Mouse (Mus musculus): ENCODE data around the gene Serpinb6d. TPM values are rescaled to one million over a fixed set of nuclear protein-coding genes. Genes with fewer than 3 reads are reported as not detected.

The Serpinb6d gene
- not detected for total RNA-seq (2018; cell fraction: chromatin; rRNA removed)
- total RNA-seq (2018; cell fraction: cytosol; rRNA removed) = not detected
- total RNA-seq (2018; cell fraction: nucleus; rRNA removed) = not detected
- not detected in 3 replicates for polyA plus RNA-seq (2018)

GRCm38 (mm10) chr13:33661105-33661504 lies at the start of gene Serpinb6d:
Serpinb6d (plus strand) TSS chr13:33661405.
- H3K36me3 ChIP-seq (ENCODE audit: inconsistent target) = no peaks in the 10 kb centered on the region
- 67% methylated on average over 1 of the region's 1 CpGs for WGBS (ENCODE audit: missing documents)
- H3K4me3 ChIP-seq (ENCODE audit: inconsistent target) = no peak within 1 kb of the TSS
- no peaks in the 10 kb centered on the region for H3K79me2 ChIP-seq (ENCODE audit: inconsistent target)
- H3K27ac ChIP-seq = no peak within 1 kb of the TSS

GRCm38 (mm10) chr13:33622921-33623320 lies 38.3 kb upstream of the Serpinb6d start:
- Histone ChIP-seq H3K36me3 (ENCODE audit: inconsistent target) (no peaks in the 10 kb centered on the region), H3K79me2 (ENCODE audit: inconsistent target) (no peaks in the 10 kb centered on the region), H3K4me3 (ENCODE audit: inconsistent target) (no peak overlapping the region), H3K27ac (no peak overlapping the region)
- WGBS (ENCODE audit: missing documents) = 91% methylated on average over 2 of the region's 2 CpGs

- 68% methylated on average over 2 of the region's 2 CpGs for WGBS (ENCODE audit: missing documents)
- H3K4me3 ChIP-seq (ENCODE audit: inconsistent target) = no peak overlapping the region
- H3K27ac ChIP-seq = no peak overlapping the region
- H3K36me3 ChIP-seq (ENCODE audit: inconsistent target) = no peaks in the 10 kb centered on the region
- H3K79me2 ChIP-seq (ENCODE audit: inconsistent target) = no peaks in the 10 kb centered on the region
Observed at GRCm38 (mm10) chr13:33642540-33642939, 18.7 kb upstream of the Serpinb6d start.

DNA sequence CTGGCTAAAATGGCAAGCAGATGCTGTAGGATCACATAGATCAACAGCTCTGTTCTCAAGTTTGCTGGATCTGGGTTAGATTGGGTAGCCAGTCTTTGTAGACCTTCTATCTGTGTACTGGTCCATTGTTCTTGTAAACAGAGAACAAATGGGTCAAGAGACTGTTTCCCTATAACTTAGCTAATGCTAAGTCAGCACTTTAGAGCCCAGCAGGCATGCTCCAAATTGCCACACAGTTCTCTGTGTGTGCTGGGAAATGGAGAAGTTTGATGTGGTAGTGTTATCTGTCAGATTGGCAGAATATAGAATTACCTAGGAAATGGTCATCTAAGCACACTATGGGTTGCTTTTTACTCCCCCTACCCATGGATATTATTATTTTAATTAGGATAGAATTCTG lies 1.3 kb downstream of the Serpinb6d start:
- H3K79me2 ChIP-seq (ENCODE audit: inconsistent target) = no peaks in the 10 kb centered on the region
- H3K27ac ChIP-seq = no peak overlapping the region
- H3K36me3 ChIP-seq (ENCODE audit: inconsistent target) = no peaks in the 10 kb centered on the region
- no peak overlapping the region for H3K4me3 ChIP-seq (ENCODE audit: inconsistent target)

DNA sequence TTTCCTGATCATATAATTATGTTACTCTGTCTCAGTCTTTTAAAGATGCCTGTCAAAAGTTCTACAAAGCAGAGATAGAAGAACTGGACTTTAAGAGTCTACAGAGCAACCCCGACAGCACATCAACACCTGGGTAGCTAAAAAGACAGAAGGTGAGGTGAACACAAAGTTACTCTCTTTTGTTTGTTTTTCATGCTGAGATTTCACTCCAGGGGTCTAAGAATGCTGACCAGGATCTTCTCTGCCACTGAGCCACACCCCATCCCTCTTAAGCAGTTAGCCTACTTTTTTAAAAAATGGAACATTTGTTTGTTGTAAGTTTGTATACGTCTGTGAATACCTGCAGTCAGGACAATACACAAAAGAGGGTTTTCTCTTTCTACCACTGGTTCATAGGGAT lies 59.1 kb downstream of the Serpinb6d start:
- no peak overlapping the region for H3K27ac ChIP-seq
- no peaks in the 10 kb centered on the region for H3K79me2 ChIP-seq (ENCODE audit: inconsistent target)
- no peaks in the 10 kb centered on the region for H3K36me3 ChIP-seq (ENCODE audit: inconsistent target)
- 80% methylated on average over 2 of the region's 2 CpGs for WGBS (ENCODE audit: missing documents)
- H3K4me3 ChIP-seq (ENCODE audit: inconsistent target) = no peak overlapping the region

Other genes starting within 250 kb of the Serpinb6d start
- not detected in 3 replicates for gene Serpinb9g, start 176.6 kb upstream of the Serpinb6d start, polyA plus RNA-seq (2018)
- gene Serpinb6e, start 182.0 kb downstream of the Serpinb6d start, polyA plus RNA-seq (2018) = not detected in 3 replicates
- not detected in 3 replicates for gene Serpinb6c, start 244.3 kb downstream of the Serpinb6d start, polyA plus RNA-seq (2018)

Data from macrophage (primary cell).